Mouse (Mus musculus) cerebellum, adult 2 months (tissue): ENCODE data around the gene Nrxn3.

Experiments
- CTCF ChIP-seq: fragments of 200-500 bp; IDR thresholded peaks from 2 replicates; pipeline ENCODE4 v1.5.1; 2011; ENCODE audit warnings: low read depth, mild to moderate bottlenecking, control low read depth, low read length, moderate library complexity, borderline replicate concordance; ENCODE audit not compliant: insufficient read depth
- POLR2A ChIP-seq: fragments of 200-500 bp; IDR thresholded peaks from 2 replicates; pipeline ENCODE4 v1.6.1; 2011; ENCODE audit warnings: low read length, control low read depth, borderline replicate concordance; ENCODE audit not compliant: insufficient read depth

- no peak for TF ChIP-seq CTCF
- TF ChIP-seq POLR2A, result no peak
Measured at GRCm38 (mm10) chr12:90061312-90061711, 1338.6 kb downstream of the Nrxn3 start.
